Mouse (Mus musculus) urinary bladder, postnatal 14 days (tissue): ENCODE data around the gene Cdh13.

Experiments
- DNase-seq: peaks from one replicate; pipeline ENCODE4 v3.0.0; 2021; ENCODE audit warnings: low spot score

The Cdh13 gene

DNA sequence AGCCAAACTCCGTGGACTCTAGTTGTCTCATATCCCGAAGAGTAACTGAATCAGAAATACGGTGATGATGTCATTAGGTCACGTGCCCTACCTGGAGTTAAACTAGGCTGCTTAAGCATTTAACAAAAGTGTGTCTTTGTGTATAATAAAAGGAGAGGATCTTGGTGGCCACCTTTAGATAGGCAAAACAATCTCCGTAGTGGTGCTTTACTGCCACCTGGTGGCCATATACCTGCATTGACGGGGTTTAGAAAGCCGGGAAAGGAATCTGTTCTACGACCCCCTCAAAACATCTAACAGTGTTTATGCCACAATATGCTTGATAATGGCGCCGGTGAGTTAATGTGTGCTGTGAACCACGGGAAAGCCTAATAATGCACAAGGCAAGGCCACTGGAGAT, 781.0 kb downstream of the Cdh13 start:
- DNase-seq: peak; percentile 39

DNA sequence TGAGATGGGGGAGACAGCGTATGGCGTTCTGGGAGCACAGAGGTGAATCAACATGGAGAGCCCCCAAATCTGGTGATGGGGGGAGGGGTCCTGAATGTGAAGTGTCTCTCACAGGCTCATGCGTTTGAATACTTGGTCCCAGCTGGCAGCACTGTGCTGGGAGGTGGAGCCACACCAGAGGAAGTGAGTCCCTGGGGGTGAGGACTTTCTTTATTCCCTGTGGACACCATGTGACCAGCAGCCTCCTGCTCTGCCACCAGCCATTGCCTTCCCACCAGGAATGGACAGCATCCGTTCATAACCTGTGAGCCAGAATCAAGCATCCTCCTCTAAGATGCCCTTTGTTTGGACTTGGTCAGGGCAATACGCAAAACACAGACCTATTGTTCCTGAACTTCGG, 788.8 kb downstream of the Cdh13 start:
- no peak for DNase-seq

DNA sequence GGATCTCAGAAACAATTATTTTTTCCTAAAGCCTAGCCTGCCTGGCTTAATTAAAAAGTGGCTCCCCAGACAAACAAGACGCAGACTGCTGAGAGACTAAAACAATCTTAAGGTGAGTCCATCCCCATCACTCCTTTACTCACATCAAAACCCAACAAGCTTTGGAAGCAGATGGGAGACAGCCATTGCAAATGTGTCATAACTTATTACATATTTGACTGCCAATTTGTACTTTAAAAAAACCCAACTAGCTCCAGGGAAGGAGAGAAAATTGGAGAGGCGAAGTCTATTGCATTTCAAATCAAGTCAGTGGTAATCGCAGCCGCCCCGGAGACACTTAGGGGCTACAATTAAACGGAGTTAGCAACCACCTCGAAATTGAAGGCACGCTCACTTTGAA, 801.5 kb downstream of the Cdh13 start:
- no peak for DNase-seq

DNA sequence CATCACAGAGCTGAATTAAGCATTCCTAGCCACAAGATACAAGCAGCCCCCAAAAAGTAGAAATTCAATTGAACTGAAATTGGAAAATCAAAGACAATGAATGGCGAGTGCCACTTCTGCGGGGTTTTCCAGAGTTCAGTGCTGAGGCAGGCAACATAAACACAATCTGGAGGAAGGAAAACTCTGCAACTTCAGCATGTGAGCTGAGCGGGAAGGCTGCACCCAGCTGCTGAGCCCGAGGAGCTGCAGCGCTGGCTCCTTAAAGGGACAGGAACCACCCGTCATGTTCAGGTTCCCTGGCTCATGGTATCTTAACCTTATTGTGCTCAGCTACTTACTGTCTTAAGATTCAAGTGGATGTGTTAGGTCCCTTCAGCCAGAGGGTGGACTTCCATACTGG, 814.7 kb downstream of the Cdh13 start:
- no peak for DNase-seq

DNA sequence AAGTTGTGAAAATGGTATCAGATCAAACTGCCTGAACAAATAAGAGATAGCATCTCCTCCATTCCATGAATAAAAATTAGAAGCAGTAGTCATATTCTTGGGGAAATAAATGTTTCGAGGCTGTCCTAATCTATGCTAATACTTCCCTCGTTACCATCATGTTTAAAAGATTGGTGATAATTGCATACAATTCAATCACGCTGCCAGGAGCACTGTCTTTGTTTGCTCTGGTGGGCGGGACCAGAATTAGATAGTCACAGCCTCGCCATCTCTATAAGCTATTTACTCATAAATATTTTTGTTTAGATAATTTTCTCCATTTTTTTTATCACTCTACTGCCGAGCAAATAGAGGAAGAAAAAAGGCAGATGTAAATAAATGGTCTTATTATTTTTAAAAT, 819.3 kb downstream of the Cdh13 start:
- DNase-seq: no peak

DNA sequence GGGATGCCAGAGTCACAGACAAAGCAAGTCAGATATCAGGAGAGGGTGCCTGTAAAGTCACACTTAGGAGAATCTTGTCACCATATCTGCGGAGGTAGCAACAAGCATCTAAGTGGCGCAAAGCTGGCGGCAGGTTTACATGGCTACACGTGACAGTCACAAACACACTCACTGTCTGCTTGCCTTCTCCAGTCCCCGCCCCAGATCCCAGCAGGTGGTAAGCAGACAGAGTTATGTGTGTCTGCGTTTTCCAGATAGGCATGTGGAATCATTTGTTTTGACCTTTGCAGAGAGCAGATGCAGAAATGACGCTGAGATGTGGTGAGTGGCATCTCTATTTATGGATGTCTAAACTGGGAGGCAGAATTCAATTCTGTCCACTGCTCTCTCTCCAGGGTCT, 826.1 kb downstream of the Cdh13 start:
- DNase-seq: no peak

DNA sequence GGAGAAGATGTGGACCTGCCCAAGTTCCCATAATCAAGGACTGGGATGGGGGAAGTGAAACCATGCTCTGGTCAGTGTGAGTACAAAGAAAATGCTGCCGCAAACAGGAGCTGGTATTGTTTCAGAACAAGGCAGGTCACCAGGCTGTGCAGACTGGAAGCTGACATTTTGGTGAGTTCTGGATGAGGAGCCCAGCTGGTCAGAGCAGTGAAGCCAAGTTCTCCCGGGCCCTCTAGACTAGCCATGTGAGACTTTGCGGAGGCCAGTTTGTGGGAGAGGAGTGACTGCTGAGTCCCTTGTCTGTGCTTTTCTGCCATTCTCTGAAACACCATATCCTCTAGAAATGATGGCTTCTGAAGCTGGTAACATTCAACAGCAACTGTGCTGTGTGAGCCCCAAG, 829.3 kb downstream of the Cdh13 start:
- no peak for DNase-seq

DNA sequence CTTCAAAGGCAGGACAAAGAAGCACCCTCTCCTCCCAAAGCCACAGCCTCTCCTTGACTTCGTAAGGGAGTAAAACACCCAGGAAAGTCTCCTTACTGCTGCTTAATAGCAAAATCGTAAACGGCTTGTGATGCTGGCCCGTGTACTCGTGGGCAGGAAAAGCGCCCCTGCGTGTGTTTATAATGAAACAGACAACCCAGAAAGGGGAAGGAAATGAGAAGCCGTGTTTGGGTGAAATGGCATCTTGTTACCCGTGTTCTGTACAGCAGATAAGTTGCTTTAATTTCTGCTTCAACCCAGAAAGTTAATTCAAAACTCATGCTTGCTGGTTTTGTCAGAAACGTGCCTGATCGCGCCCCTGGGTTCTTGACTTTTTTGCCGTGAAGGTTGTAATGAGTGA, 837.7 kb downstream of the Cdh13 start:
- DNase-seq: no peak

DNA sequence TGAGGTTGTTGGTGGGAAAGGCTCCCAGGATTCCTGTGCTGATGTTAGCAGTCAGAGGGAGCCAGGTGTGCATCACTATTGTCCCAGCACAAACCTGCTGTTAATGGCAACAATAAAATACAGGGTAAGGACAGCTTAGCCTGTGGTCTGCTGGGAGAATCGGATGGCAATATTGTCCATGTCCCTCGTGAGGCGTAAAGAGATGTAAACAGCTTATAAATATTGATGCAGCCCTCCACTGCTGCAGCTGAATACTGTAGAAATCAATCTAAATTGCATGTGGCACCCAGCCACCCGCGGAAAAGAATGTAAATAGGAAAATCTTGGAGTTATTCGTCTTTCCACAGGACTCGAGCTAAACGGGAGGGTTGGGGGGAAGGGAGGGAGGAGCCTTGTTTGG, 844.3 kb downstream of the Cdh13 start:
- DNase-seq: no peak

DNA sequence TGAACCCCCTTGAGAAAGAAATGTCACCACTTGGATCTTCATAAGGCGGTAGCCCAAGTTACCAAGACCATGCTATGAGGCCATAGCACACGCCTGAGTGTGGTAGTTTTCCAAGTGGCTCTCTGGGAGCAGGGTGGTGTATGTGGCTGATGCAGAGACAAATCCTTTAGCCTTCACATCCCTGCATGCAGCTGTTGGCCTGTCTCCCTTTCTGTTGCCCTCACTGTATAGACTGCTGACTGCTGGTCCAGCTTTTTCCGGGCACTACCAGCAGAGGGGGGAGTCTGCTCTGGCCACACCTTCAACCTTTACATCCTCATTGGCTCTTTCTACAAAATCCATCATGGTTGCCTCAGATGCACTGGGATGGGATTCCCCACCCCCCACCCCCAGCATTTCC, 844.7 kb downstream of the Cdh13 start:
- DNase-seq: no peak

DNA sequence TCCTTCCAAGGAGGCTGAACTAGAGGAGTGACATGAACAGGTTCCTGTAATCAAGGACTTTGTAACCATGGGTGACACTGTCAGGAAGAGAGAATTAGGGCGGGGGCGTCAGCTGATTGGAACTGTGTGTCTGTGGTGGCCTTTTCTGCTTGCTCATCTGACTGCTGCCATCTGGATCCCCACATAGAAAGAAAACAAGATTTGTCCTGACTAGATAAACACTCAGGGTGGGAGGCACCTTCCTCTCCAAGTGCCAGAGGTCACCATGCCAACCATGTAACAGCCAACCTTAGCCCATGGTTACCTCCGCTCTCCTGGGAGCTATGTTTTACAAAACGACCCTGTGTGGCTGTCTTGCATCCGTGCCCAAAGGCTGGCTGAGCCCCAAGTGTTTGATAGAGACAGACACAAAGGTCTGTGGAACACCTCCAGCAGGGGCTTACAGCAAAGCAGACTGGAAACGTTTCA, 873.0 kb downstream of the Cdh13 start:
- DNase-seq: no peak

DNA sequence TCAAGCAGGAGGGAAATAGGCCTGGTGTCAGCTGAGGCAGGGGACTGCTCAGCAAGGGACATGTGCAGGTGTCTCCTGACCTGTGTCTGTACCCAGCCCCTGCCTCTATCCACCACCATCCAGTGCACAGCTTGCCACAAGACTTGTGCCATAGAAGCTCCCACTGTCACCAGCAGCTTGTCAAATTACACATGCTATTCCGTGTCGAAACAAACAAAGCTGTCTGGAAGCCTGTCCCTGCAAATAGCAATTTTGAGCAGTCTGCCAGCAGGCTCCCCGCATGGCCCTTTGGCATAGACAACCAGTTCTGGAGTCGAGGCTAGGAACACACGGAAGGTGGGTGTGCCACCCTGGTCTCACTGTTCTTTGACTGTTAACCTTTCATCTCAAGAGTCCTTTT, 875.1 kb downstream of the Cdh13 start:
- DNase-seq: no peak

DNA sequence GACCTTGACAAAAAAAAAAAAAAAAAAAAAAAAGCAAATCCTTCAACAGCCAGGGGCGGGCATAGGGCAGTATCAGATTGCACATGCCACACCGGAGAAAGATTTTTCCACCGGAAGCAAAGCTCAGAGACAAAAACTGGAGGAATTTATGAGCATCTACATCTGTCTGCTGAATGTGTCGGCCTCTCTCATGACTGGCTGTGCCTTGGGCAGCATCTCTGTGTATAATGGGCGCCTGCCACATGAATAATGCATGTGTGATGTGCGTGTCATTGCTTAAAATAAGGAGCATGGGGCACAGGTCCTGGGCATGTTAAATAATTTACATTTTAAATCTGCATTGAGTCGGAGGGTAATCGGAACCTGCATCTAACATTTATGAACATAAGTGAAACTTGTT, 876.3 kb downstream of the Cdh13 start:
- DNase-seq: no peak

DNA sequence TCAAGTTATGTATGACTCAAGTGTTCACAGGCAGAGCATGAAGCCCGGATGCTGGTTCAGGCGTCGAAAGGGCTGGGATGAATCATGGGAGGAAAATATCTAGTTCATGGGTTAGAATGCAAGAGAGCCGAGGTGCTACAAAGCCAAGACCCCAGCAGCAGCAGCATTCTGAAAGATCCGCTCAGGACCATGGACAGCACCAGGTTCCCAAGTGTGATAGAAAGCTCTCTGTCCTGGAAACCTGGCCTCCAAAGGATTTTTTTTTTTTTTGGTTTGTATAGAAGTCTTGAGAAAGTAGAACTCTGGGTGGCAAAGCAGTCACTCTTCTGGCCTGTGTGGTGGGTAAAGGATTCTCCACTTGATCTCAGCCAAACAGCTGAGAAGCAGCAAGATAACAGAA, 880.5 kb downstream of the Cdh13 start:
- DNase-seq: no peak

DNA sequence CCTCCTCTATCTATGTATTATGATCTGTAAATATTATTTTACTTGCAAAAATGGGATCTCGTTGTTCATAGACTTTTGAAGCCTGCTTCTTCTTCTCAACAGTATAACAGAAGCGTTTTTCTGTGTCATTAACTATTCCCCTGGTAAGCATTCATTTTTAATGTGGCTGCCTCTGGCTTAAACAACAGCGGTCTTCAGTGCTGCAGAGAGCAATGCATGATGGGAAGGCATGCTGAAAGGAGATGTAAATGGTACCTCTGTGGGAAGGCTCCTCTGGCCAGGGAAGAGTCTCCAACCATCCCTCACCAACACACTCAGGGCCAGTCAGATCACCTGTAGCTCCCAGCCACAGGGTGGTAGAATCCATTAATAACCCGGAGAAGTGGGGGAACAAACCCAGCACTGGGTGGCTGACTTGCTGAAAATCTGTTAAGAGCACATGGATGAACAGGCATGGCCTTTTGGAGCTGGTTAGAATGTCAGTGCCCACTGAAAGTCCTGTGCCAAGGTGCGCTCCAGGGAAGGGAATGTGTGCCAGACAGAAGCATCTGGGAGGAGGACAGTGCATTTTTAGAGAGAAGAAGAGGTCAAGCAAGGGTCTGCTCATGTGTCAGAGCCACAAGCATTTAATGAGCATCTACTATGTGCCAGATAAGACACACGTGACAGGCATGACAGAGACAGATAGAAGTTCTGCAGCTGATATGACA, 893.8 kb downstream of the Cdh13 start:
- DNase-seq: no peak

DNA sequence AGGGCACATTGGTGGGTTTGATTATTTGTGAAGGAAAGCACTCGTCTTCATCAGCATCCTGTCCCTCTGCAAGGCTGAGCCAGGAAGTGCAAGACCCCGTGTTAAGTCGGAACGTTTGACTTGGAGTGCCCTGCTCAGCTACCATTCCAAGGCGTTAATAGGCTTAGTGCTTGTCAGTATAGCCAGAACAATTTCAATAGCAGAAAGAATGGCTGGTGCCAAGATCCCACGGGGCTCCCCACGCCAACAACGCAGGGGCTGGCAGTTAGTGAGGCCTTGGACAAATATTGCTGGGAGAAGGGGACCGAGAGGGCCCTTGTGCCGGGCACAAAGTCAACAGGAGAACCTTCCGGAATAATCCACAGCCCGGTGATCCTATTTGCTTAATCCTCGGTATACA, 897.1 kb downstream of the Cdh13 start:
- no peak for DNase-seq

DNA sequence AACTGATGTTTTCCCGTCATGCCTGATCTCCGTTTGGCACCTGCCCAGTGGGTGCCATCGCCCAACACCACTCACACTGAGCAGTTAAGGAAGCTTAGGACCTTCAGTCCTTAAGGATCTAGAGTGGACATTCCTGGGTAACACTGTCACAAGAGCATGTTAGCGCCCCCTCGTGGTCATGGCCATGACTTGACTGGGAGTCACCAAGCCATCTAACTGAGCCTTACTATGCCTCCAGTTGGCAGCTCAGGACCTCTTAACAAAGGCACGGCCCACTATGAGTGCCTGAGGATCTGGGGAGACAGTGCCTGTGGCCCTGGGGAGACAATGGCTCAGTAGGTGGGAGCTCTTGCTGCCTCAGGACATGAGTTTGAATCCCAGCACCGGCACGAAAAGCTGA, 912.2 kb downstream of the Cdh13 start:
- no peak for DNase-seq

DNA sequence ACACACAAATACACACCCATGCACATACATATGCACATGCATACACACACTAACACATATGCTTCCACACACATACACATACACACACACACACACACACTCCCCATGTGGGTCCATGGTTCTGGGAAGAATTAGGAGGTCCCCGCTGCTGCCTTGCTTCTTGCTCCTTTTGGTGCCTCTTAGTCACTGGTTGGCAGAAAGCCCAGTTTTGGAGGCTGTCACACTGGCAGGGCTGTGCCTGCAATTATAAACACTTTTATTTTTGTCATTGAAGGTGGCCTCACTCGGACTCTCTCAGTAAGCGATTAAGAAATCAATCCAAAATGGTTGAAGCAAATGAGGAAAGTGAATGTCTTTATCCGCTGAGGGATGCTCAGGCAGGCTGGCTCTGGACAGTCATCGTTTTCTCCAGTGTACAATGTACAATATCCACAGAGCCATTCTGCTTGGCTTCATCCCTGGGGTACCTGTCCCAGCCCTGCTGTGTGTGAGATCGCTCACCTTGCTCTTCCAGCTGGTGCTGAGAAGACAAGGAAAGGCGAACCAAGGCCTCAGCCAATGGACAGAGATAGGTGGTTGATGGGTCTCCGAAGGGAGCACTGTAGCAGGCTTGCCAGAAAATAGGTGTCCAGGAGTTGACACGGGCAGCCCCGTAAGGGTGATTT, 913.1 kb downstream of the Cdh13 start:
- peak; percentile 22 for DNase-seq

DNA sequence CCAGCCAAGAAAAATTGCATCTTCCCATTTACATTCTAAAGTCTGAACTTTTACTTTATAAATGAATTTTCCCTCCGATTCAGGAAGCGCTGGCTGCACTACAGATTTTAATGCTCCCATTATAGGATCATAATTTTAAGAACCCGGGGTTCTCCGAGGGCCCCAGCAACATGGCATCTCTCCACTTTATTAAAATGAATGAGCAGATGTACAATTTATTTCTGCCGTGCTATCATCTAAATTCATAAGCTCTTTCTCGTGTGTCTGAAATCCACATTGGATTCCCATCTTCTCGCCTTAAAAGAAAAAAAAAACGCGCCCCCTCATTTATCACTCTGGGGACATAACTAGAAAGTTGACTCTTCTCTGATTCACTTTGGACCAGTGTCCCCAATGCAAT, 925.0 kb downstream of the Cdh13 start:
- DNase-seq: no peak

DNA sequence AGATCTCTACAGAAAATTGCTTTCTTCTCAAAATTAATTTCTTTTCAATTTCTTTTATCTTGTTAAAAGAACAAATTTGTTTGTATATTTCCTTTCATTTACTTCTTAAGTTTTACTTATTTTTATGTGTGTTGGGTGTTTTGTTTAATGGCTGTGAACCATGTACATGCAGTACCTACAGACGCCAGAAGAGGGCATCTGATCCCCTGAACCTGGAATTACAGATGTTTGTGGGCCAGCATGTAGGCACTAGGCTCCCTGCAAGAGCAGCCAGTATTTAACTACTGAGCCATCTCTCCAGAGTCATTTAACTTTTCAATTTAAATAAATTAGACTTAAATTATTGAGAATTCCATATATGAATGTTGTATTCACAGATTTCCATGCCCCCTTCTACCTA, 941.0 kb downstream of the Cdh13 start:
- peak; percentile 31 for DNase-seq

DNA sequence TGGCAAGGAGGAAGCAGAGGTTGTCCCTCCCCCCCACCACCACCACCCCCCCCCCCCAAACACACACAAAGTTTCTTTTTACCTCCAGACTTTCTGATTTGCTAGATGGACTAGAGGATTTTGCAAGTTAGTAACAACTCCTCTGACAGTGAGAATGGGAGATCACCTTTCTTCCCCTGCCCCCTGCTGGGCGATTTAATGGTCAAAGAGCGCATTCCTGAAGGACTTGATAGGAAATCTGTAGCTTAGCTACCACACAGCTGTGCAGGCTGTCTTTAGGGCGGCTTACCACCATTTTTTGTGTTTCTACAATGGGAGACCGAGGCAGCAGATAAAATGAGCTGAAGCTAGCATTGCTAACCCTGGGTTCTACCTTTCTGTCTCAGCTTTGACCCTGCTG, 961.6 kb downstream of the Cdh13 start:
- no peak for DNase-seq

DNA sequence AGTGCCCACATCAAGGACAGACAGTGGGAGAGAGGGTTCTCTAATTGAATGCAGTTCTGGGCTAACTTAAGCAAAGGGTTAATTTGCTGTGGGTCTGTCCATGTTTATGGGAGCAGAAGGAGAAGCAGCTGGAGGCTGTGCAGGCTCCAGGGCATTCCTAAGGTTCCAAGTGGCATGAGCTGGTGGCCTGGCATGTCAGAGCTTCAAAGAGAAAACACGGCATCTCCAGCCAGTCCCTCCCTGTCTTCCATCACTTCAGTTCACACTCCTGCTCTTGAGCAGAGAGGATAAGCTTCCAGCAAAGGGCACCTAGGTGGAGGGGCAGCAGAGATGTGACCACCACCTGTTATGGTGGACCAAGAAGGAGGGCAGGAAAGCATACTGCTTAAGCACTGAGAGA, 962.1 kb downstream of the Cdh13 start:
- no peak for DNase-seq

DNA sequence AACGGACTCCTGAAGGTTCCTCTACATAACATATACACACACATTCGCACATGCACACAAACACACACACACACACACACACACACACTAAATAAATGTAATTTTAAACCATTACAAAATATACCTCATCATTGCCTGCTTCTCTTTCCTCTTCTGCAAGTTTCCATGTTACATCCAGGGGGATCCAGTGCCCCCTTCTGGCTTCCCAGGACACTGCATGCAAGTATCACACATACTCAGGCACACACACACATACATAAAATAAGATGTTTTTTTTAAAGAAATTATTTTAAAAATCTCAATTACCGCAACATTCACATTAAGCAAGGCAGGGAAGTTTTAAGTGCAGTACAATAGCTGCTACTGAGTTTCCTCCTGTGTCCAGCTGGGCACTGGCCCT, 970.8 kb downstream of the Cdh13 start:
- DNase-seq: no peak

DNA sequence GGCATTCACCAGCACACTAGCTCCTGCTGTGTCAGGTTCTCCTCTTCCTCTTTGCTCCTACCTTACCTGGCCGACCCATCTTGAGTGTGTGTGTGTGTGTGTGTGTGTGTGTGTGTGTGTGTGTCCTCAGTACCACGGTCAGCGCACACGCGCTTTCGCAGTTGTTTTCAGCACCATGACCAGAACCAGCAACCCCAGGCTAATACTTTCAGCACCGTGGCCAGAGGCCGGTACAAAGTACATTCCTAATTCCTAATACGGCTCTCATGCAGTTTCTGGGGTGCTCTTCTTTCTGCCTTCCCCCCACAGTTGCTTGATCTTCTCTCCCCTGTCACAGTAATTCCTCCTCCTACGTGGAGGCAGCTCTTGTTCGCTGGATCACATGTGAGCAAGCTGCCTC, 975.1 kb downstream of the Cdh13 start:
- peak; percentile 5 for DNase-seq
